Mouse (Mus musculus) NIH3T3 (cell line): ENCODE measurements at regions not wholly inside any gene's neighbourhood (a gene's known extent, or its start where the extent isn't known, plus 50 kb on each side); places are given as distances from the start of the nearest gene placed in this dataset.
A peak's percentile ranks its signal among the peaks of the same experiment; 100 is the strongest.

Experiments used
- DNase-seq: peaks from one replicate; pipeline ENCODE4 v3.0.0-alpha.2; 2012; ENCODE audit warnings: low read depth

DNA sequence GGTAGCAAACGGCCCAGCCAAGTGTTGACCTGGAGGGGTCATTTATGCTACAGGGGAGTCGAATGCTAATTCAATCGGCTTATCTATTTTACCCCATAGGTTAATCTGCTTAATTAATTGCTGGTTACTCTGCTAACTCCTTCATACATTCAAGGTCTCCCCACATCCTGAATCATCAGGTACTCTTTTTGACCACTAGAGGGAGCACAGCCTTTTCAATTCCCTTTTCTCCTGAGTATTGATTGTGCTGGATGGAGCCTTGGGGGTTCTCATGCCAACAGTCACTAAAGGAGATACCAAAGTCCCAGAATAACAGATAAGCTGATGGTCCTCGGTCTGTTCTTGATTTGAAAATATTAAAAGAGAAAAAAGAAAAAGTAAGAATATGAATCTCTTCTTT lies 126.8 kb downstream of the Polr2m start:
- peak; percentile 67 for DNase-seq

DNA sequence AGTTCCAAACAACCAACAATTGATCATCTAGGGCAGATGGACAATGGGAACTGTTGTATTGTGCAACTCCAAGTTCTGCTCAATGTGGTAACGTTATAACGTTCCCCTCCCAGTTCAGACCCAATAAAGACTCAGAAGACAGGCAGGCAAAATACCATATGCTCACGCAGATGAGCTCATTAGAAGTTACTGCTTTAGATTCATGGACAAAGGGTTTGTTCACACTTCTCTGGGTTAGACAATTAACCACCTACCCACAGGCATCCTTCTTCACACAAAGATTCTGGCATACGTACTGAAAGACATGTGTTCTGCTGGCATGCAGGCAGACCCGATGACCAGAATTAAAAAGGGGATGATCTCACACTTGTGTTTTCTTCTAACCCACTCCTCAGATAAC lies 130.0 kb downstream of the Polr2m start:
- DNase-seq: no peak
